Mouse (Mus musculus): ENCODE measurements at regions not wholly inside any gene's neighbourhood (a gene's known extent, or its start where the extent isn't known, plus 50 kb on each side); places are given as distances from the start of the nearest gene placed in this dataset.
A peak's percentile ranks its signal among the peaks of the same experiment; 100 is the strongest.

DNA sequence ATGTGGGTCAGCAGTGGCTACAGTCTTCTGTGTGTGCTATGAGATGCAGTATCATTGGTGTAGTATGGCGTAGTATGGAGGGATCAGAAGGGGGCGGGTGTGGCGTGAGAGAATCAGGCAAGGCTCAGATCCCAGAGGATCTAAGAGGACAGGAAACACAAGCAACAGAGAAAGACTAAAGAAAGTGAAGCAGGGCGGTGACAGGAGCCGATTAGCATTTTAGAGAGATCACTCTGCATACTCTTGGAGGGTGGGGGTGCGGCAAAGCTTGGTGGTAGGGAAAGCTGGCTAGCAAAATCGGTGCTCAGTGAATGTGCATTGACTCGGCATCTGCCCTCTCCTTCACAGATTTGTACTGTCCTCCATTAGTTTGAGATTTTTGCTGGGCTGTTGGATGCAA is 93.1 kb upstream of the Mphosph6 start:
- no peak for DNase-seq (ENCODE audit: low read depth)

DNA sequence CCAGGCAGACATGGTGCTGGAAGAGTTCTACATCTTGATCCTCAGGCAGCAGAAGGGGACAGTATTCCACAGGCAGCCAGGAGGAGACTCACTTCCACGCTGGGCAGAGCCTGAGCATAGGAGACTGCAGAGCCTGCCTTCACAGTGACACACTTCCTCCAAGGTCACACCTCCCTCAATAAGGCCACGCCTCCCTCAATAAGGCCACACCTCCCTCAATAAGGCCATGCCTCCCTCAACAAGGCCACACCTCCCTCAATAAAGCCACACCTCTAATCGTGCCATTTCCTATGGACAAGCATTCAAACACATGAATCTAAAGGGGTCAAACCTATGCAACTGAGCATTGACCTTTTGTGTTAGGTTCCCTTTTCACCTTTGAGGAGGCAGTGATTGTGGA is 88.5 kb upstream of the Mphosph6 start:
- DNase-seq (ENCODE audit: low read depth), result no peak

DNA sequence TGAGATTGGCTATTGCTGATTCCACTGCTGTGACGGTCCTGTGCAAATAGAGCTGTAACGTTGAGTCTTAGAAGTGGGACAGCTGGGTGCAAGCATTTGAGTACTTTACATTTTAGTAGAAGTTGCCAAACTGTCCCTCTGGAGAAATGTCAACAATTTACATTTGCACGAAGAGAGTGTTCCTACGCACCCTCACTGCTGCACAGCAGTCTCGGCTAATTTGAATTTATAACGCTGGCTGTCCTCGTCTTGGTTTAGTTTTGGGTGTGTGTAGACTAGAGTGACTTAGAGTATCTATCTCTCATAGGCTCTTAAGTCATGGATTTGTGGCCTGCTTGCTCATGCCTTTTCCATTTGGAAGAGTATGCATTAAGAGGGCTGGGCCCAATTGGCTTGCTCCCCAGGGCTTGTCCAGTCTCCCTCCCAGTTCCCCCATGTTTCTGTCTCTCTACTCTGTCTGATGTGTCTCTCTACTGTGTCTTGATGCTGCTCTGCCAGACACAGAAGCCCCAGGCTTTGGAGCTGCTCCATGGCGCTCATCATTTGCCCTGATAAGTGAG is 79.8 kb upstream of the Mphosph6 start:
- DNase-seq (ENCODE audit: low read depth), result no peak

DNA sequence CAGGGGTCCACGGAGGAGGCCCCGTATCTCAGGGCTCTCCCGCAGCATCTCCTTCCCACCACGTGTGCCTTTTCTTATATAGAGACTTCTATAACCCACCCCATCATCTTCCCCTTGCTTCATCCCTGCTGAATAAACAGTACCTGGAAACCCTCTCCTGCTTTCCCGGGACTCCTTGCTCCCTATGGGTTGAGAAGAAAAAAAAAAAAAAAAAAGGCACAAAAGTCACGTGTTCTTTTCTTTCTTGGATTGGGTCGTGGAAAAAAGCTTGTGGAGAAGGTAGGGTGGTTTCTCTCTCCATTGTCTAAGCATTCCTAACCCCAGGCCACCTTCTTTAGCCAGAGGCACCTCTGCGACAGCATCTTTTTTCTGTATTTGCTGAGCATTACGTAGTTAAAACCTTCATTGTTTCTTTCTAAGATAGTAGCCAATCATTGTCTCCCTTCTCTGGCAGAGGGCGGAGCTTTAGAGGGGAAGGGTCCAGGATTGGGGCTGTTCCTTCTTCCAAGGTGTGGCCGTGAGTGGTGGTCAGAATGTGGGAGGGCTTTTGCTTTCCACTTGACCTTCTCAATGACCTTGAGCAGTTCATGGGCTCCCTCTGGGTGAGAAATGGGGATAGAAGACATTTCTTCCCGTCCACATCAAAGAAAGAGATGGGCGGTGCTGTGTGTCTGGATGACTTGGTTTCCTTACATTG is 78.7 kb upstream of the Mphosph6 start:
- no peak for DNase-seq (ENCODE audit: low read depth)

DNA sequence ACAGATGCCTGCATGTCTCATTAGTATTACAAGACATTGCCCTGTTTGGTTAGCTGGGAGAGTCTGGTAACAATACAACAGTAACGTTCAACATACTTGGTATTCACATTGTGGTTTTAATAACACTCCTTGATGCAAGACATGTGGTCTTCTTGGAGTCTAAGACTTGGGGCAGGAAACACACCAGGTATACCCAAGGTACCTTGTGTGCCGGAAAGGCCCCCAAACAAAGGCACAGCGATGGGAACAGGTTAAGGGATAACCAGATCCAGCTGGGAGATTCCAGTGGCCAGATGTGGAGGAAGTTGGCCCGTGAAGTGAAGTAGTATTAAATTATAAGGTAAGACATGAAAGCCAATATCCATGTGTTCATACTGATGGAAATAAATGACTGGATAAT is 71.9 kb upstream of the Mphosph6 start:
- no peak for DNase-seq (ENCODE audit: low read depth)

DNA sequence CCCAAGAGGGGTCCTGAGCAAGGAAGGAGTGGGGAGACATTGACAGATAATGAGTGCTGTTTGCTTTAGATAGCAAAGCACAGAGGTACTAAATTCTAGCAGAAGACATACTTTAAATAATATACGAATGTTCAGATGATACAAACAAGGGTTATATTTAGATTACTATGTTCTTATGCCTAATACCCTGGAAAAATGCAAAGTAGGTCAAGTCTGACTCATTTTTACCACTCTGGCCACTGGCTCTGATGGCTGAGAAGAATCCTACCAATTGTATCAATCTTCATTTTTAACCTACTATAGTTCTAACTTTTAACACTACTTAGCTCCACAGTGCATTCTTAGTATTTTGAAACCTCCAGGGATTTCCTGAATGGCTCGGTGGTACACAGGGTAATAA is 65.4 kb upstream of the Mphosph6 start:
- no peak for DNase-seq (ENCODE audit: low read depth)

DNA sequence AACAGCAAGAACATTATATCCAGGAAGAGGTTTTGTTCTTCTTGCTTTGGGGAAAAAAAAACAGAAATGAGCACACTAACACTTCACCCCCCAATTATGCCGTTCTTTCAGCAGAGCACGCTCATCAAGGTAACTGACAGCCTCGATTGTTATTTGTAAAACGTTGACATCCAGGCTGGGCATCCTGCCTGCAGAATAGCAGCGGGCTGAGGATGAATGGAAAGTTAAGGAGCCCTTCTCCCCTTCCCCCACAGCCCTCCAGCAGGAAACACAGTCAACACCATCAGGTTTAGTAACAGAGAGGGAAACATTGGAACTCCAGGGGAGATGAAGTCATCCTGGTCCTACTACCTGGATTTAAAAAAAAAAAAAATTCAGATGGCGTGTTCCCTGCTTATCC is 63.3 kb upstream of the Mphosph6 start:
- DNase-seq (ENCODE audit: low read depth), result no peak

DNA sequence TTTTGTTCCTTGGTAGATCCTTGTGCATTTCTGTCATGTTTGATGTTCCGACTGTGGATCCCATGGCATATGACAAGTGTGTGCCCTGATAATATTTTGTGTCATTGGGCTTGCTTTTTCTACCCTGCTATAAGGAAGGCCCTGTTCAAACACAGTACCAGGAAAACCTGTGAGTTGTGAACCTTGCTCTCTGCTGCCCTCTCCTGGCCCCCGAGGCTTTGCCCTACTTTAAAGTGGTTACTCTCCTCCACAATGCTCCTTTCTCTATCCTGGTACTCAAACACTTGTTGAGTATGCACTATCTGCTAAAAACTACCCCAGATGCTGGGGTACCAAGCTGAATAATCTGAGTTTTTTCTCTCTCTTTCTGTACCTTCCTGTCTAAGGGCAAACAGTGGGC is 62.1 kb upstream of the Mphosph6 start:
- DNase-seq (ENCODE audit: low read depth), result peak; percentile 61

DNA sequence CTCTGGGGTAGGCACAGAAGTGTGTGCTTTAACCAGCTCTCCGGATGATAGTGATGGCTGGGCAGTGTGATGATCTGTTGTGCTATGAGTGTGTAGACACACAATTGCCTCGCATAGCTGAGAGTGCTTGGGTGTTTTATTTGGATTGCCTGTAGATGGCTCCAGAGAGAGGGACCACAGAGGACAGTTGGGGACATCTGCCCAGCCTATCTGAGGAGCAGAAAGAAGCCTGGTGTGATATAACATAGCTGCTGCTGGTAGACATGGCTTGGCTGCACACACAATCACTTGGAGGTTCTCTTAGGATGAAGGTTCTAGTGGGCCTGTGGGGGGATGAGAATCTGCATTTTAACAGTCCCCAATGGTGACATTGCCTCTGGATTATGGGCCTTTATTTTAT is 60.6 kb upstream of the Mphosph6 start:
- DNase-seq (ENCODE audit: low read depth), result no peak

DNA sequence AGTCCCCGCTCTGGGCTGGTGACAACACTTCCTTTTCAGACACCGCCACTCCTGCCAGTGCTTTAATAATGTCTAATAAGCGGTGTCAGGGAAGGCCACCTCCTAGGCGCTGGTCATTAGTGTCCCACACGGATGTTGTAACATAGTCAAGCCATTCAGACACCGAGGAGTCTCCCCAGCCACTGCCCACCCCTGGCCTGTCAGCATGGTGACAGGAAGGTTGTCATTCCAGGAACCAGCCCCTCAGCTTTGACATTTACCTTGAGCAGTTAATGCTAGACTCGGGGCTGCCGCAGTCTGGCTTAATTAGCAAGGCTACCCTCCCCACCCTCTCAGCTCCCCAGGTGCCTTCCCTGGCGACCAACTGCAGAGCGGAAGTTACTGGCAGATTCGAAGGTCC is 58.0 kb upstream of the Mphosph6 start:
- no peak for DNase-seq (ENCODE audit: low read depth)

DNA sequence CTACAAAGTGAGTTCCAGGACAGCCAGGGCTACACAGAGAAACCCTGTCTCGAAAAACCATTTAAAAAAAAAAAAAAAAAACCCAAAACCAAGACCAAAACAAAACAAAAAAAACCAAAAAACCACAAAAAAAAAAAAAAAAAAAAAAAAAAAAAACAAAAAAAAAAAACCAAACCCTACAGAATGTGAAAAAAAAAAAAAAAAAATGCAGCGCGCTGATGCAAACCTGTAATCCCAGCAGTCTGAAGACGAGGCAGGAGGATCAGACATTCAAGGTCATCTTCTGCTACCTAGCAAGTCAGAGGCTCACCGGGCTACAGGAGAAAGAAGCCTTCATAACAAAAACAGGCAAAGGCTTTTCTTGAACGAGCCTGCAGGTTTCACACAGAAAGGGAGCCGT is 57.4 kb upstream of the Mphosph6 start:
- peak; percentile 7 for DNase-seq (ENCODE audit: low read depth)

DNA sequence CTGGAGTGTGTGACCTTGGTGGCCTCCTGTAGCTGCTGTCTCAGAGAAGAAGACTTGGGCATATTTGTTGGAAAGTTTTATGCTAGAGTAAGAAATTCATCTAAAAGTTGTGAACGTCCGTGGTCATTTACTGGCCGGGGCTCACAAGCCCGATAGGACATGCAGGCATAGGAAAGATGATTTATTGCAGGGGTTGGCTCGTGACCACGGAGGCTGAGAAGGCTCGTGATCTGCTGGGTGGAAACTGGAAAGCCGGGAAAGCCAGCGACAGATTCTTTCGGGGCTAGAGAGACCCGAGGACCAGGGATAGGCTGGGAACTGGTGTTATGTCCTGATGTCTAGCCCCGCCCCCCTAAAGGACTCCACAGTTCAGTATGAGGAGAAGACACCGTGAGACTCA is 54.4 kb upstream of the Mphosph6 start:
- no peak for DNase-seq (ENCODE audit: low read depth)

DNA sequence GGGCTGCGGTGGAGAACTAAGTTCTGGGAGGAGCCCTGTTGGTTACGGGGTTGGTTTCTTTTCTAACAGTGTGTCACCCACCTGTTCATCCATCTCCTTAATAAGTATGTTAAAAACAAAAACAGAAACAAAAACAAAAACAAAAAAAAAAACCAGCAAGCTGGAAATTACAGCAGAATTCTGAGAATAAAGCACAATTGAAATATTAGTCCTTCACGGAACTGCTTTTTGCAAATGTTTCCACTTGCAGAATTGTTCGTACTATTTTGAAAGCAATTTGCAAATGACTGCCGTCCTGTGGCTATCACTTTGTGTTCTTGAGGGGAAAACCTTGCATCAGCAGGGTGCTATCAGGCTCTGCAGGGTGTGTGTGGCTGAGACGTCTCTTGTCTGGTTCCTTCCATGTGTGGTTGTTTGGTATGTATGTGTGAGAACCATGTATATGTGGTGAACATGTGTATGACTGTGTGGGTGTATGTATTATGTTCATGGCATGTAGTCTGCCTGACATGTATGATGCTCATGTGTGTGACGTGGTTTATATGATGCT is 53.3 kb upstream of the Mphosph6 start:
- no peak for DNase-seq (ENCODE audit: low read depth)

DNA sequence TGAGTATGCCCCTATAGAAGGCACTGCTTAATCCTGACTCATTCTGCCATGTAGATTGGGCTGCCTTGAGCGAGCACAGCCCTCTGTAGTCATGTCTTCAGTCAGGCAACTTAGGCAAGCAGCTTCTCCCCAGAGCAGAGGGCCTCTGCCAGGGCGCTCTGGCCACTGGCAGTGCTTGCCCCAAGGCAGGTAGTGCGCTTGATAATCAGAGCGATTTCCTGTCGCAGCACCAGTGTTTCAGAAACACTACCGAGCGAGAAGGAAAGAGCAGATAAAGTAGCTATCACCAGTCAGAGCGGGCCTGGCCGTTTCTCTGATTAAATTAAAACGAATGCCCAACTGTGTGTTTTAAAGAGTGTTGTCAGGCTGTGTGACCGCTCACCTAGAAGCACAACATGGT is 52.6 kb upstream of the Mphosph6 start:
- DNase-seq (ENCODE audit: low read depth), result no peak

DNA sequence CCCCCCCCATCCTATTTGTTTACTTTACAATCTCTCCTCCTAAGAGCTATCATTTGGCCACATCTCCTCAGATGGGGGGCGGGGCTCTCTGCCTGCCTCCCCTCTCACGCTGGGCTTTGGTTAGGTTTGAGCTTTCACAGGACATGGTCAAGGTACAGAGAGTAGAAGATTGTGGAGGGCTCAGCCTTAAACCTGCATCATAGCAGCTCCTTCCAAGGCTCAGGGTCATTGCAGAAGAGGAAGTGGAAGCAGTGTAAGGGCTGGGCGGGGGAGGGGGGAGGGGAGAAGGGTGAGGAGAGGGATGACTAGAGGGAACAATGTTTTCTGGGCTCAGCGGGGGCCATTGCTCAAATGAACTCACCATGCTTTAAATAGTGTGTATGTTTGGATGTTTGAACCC is 51.7 kb upstream of the Mphosph6 start:
- DNase-seq (ENCODE audit: low read depth), result no peak

DNA sequence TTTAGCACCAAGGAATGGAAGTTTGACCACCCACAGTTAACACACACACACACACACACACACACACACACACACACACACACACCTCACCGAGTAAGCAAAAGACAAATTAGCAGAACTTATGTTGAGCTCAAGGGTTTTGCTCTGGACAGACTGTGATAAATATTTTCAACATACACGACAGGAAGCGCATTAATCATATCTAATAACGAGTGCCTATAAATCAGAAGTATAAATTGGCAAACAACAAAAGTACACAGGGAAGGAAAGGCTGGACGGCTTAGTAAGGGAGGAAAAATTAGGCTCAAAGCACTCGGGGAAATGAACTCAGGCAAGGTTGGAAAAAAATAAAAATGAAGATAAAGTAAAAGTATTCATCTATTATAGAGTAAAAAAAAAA is 50.8 kb upstream of the Mphosph6 start:
- DNase-seq (ENCODE audit: low read depth), result no peak
